Mouse (Mus musculus): Measurements from ENCODE around the gene Caml. TPM values are rescaled to one million over a fixed set of nuclear protein-coding genes. Genes with fewer than 3 reads are reported as not detected.
"Not testable (repeated sequence)": the region's sequence is repeated elsewhere in the genome, so short reads cannot be mapped to it uniquely, and the experiment has no call there.

Caml gene
- polyA plus RNA-seq, 1 experiment from 2014 or later: 76.5 TPM

GRCm38 (mm10) chr13:55599566-55600540 is 23.0 kb upstream of the Caml start, which contains the start of gene B4galt7:
B4galt7 (plus strand) TSS chr13:55599896.
- WGBS: 10% methylated on average over 51 of the region's 51 CpGs
- peak; percentile 73; the same call in 1 of the 2 replicates for ATAC-seq (ENCODE audit: insufficient number of reproducible peaks, insufficient read depth, low FRiP score, low TSS enrichment, low read depth)
- no peaks in the 10 kb centered on the region for H3K9me3 ChIP-seq
- H3K27me3 ChIP-seq: no peaks in the 10 kb centered on the region
- peak within 1 kb of the TSS; percentile 74 for H3K4me3 ChIP-seq
- peaks cover 13% of the 10 kb centered on the region for H3K4me1 ChIP-seq
- peak within 1 kb of the TSS; percentile 91 for H3K9ac ChIP-seq
- H3K36me3 ChIP-seq: peaks cover 50% of the 10 kb centered on the region
- H3K4me2 ChIP-seq: peak within 1 kb of the TSS; percentile 75
- H3K27ac ChIP-seq: no peak within 1 kb of the TSS

- Histone ChIP-seq H3K9ac (peak overlapping the region; percentile 91), H3K36me3 (peaks cover 47% of the 10 kb centered on the region), H3K27ac (no peak overlapping the region), H3K4me1 (peaks cover 13% of the 10 kb centered on the region), H3K27me3 (no peaks in the 10 kb centered on the region), H3K4me3 (peak overlapping the region; percentile 74), H3K4me2 (peak overlapping the region; percentile 75), H3K9me3 (no peaks in the 10 kb centered on the region)
- no peak for ATAC-seq (ENCODE audit: insufficient number of reproducible peaks, insufficient read depth, low FRiP score, low TSS enrichment, low read depth)
- 18% methylated on average over 9 of the region's 9 CpGs for whole genome bisulfite sequencing
These were observed 22.1 kb upstream of the Caml start for GRCm38 (mm10) chr13:55600657-55601056.

GRCm38 (mm10) chr13:55601611-55602010 is 21.2 kb upstream of the Caml start:
- peaks cover 44% of the 10 kb centered on the region for H3K36me3 ChIP-seq
- no peak overlapping the region for H3K4me3 ChIP-seq
- H3K27me3 ChIP-seq: no peaks in the 10 kb centered on the region
- H3K9ac ChIP-seq: no peak overlapping the region
- H3K4me2 ChIP-seq: no peak overlapping the region; the same call in 1 of the 2 replicates
- H3K9me3 ChIP-seq: no peaks in the 10 kb centered on the region
- H3K4me1 ChIP-seq: peaks cover 13% of the 10 kb centered on the region
- ATAC-seq (ENCODE audit: insufficient number of reproducible peaks, insufficient read depth, low FRiP score, low TSS enrichment, low read depth): no peak
- no peak overlapping the region for H3K27ac ChIP-seq
- WGBS: 13% methylated on average over 3 of the region's 3 CpGs

- peaks cover 55% of the 10 kb centered on the region for H3K36me3 ChIP-seq
- no peak overlapping the region for H3K4me3 ChIP-seq
- no peak for ATAC-seq (ENCODE audit: insufficient number of reproducible peaks, insufficient read depth, low FRiP score, low TSS enrichment, low read depth)
- no peaks in the 10 kb centered on the region for H3K9me3 ChIP-seq
- H3K9ac ChIP-seq: no peak overlapping the region
- H3K27me3 ChIP-seq: no peaks in the 10 kb centered on the region
- no peak overlapping the region for H3K4me2 ChIP-seq
- no peak overlapping the region for H3K27ac ChIP-seq
- H3K4me1 ChIP-seq: peaks cover 10% of the 10 kb centered on the region
- 98% methylated on average over 3 of the region's 3 CpGs for WGBS
These were observed 18.2 kb upstream of the Caml start for GRCm38 (mm10) chr13:55604606-55605005.

GRCm38 (mm10) chr13:55606899-55607623 is 15.7 kb upstream of the Caml start:
- Histone ChIP-seq H3K27ac (no peak overlapping the region), H3K27me3 (no peaks in the 10 kb centered on the region), H3K9ac (peak overlapping the region; percentile 11; the same call in 1 of the 2 replicates), H3K4me1 (peaks cover 10% of the 10 kb centered on the region; the same call in 1 of the 2 replicates), H3K9me3 (no peaks in the 10 kb centered on the region), H3K4me3 (no peak overlapping the region), H3K36me3 (peaks cover 71% of the 10 kb centered on the region), H3K4me2 (no peak overlapping the region)
- ATAC-seq (ENCODE audit: insufficient number of reproducible peaks, insufficient read depth, low FRiP score, low TSS enrichment, low read depth): no peak
- 82% methylated on average over 10 of the region's 10 CpGs for WGBS

GRCm38 (mm10) chr13:55607624-55608006 is 15.2 kb upstream of the Caml start:
- Histone ChIP-seq H3K27ac (no peak overlapping the region), H3K4me3 (no peak overlapping the region), H3K36me3 (peaks cover 71% of the 10 kb centered on the region), H3K27me3 (no peaks in the 10 kb centered on the region), H3K9ac (0 out of 2 replicates have a peak overlapping the region, but pooled peaks have one; percentile 11), H3K9me3 (no peaks in the 10 kb centered on the region), H3K4me1 (peaks cover 13% of the 10 kb centered on the region; the same call in 1 of the 2 replicates), H3K4me2 (no peak overlapping the region)
- 97% methylated on average over 2 of the region's 2 CpGs for WGBS
- ATAC-seq (ENCODE audit: insufficient number of reproducible peaks, insufficient read depth, low FRiP score, low TSS enrichment, low read depth): no peak

- Histone ChIP-seq H3K27me3 (no peaks in the 10 kb centered on the region), H3K4me1 (peaks cover 13% of the 10 kb centered on the region; the same call in 1 of the 2 replicates), H3K4me3 (no peak overlapping the region), H3K4me2 (no peak overlapping the region), H3K9me3 (no peaks in the 10 kb centered on the region), H3K9ac (no peak overlapping the region), H3K36me3 (peaks cover 43% of the 10 kb centered on the region), H3K27ac (no peak overlapping the region)
- no peak for ATAC-seq (ENCODE audit: insufficient number of reproducible peaks, insufficient read depth, low FRiP score, low TSS enrichment, low read depth)
- 35% methylated on average over 7 of the region's 7 CpGs for WGBS
These were observed 10.8 kb upstream of the Caml start for GRCm38 (mm10) chr13:55611996-55612395.

- no peaks in the 10 kb centered on the region for H3K9me3 ChIP-seq
- H3K27ac ChIP-seq: no peak overlapping the region
- peaks cover 28% of the 10 kb centered on the region for H3K36me3 ChIP-seq
- H3K4me2 ChIP-seq: no peak overlapping the region
- no peaks in the 10 kb centered on the region for H3K27me3 ChIP-seq
- H3K9ac ChIP-seq: no peak overlapping the region
- ATAC-seq (ENCODE audit: insufficient number of reproducible peaks, insufficient read depth, low FRiP score, low TSS enrichment, low read depth): no peak
- WGBS: 47% methylated on average over 5 of the region's 5 CpGs
- H3K4me3 ChIP-seq: no peak overlapping the region
- peaks cover 13% of the 10 kb centered on the region; the same call in 1 of the 2 replicates for H3K4me1 ChIP-seq
These were observed 9.3 kb upstream of the Caml start for GRCm38 (mm10) chr13:55613471-55613870.

GRCm38 (mm10) chr13:55619328-55619727 is 3.5 kb upstream of the Caml start:
- no peak for ATAC-seq (ENCODE audit: insufficient number of reproducible peaks, insufficient read depth, low FRiP score, low TSS enrichment, low read depth)
- Histone ChIP-seq H3K27ac (no peak overlapping the region), H3K4me2 (no peak overlapping the region), H3K4me3 (no peak overlapping the region), H3K9ac (no peak overlapping the region), H3K9me3 (no peaks in the 10 kb centered on the region), H3K36me3 (no peaks in the 10 kb centered on the region; the same call in 1 of the 2 replicates), H3K27me3 (no peaks in the 10 kb centered on the region), H3K4me1 (peaks cover 15% of the 10 kb centered on the region)
- WGBS: 94% methylated on average over 4 of the region's 4 CpGs

- Histone ChIP-seq H3K4me2 (no peak overlapping the region), H3K4me3 (no peak overlapping the region), H3K9ac (no peak overlapping the region), H3K36me3 (peaks cover 8% of the 10 kb centered on the region), H3K27me3 (no peaks in the 10 kb centered on the region), H3K4me1 (peaks cover 22% of the 10 kb centered on the region), H3K27ac (no peak overlapping the region), H3K9me3 (no peaks in the 10 kb centered on the region)
- no peak for ATAC-seq (ENCODE audit: insufficient number of reproducible peaks, insufficient read depth, low FRiP score, low TSS enrichment, low read depth)
- 69% methylated on average over 2 of the region's 2 CpGs for WGBS
These were observed 2.5 kb upstream of the Caml start for GRCm38 (mm10) chr13:55620275-55620674.

- WGBS: 24% methylated on average over 20 of the region's 20 CpGs
These were observed 603 bp upstream of the Caml start for GRCm38 (mm10) chr13:55622156-55622648.

More at GRCm38 (mm10) chr13:55622156-55622648, 603 bp upstream of the Caml start:
- not testable (repeated sequence) for ATAC-seq (ENCODE audit: insufficient number of reproducible peaks, insufficient read depth, low FRiP score, low TSS enrichment, low read depth); H3K27me3 ChIP-seq; H3K9me3 ChIP-seq
- H3K4me2 ChIP-seq: peak overlapping the region; percentile 86
- H3K27ac ChIP-seq: peak overlapping the region; percentile 90
- peak overlapping the region; percentile 86 for H3K4me3 ChIP-seq
- peaks cover 21% of the 10 kb centered on the region for H3K36me3 ChIP-seq
- H3K4me1 ChIP-seq: peaks cover 26% of the 10 kb centered on the region
- H3K9ac ChIP-seq: peak overlapping the region; percentile 84

All from embryonic facial prominence, embryonic 13.5 days (tissue).